Comparison of ENCODE assay signal across 13 mouse cellular contexts in the genomic region with DNA sequence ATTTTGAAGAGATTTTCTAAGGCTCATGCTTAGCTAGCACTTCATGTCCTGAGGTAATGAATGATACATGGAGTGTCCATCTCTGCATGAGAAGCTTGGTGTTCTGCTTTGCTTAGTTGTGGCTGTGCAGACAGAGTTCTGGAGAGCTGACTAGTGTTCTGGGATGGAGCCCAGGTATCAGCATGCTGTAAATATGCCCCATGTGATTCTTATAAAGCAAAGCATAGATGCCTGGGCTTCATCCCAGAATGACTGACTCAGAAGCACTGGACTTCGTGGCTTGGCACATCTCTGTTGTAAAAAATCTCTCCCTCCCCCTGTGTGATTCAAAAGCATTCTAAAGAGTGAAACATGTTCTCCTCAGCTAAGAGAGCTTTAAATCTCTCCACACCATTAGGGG. TPM values are rescaled to one million over a fixed set of nuclear protein-coding genes. Genes with fewer than 3 reads are reported as not detected.
DNase-seq lines count a peak whose midpoint lies in the region; ATAC-seq and TF ChIP-seq lines count a peak whose summit lies in the region.
"Had no signal": no experiment of that assay in that cellular context is flagged by ENCODE, and none has a peak within 500 bp of the region (broad histone marks: within the 10 kb centered on the region; RNA-seq: fewer than 3 reads in every experiment).

No protein-coding gene starts in this region.

- DNase-seq in hindbrain, postnatal 0 days (ENCODE audit: low spot score), result peak; percentile 14
- DNase-seq in cerebellum, adult 11 months, result peak; percentile 45
- DNase-seq in left cerebral cortex, postnatal 4 days, result peak; percentile 14
- DNase-seq in lung, adult 2 months, result no peak
- DNase-seq in kidney, postnatal 36 days, result no peak
- no peak for DNase-seq in liver, postnatal 0 days
- DNase-seq: thymus, adult 18-20 months had no signal

- TF ChIP-seq EP300 in liver, postnatal 0 days (IDR thresholded peaks at IDR 0.05; ENCODE audit: low read depth), result no peak

- WGBS in hindbrain, postnatal 0 days, result 32% methylated on average over 1 of the region's 1 CpGs
- WGBS in hindbrain, embryonic 13.5 days, result 70% methylated on average over 1 of the region's 1 CpGs
- 24% methylated on average over 1 of the region's 1 CpGs for WGBS in heart, embryonic 15.5 days
- WGBS in lung, adult 2 months, result 61% methylated on average over 1 of the region's 1 CpGs
- WGBS in liver, postnatal 0 days (ENCODE audit: insufficient replicate concordance), result 57% methylated on average over 1 of the region's 1 CpGs

- no peaks in the 10 kb centered on the region for H3K27me3 ChIP-seq in hindbrain, postnatal 0 days (ENCODE audit: insufficient read depth, low read length)
- H3K27me3 ChIP-seq in hindbrain, embryonic 13.5 days, result no peaks in the 10 kb centered on the region
- no peaks in the 10 kb centered on the region for H3K27me3 ChIP-seq in heart, embryonic 15.5 days
- no peaks in the 10 kb centered on the region for H3K27me3 ChIP-seq in liver, postnatal 0 days (ENCODE audit: insufficient read depth, low read length)
- H3K27me3 ChIP-seq: kidney, embryonic 15.5 days; liver, embryonic 12.5 days had no signal

- no peaks in the 10 kb centered on the region for H3K36me3 ChIP-seq in hindbrain, postnatal 0 days (ENCODE audit: insufficient read depth, low read length)
- no peaks in the 10 kb centered on the region for H3K36me3 ChIP-seq in hindbrain, embryonic 13.5 days
- H3K36me3 ChIP-seq in heart, embryonic 15.5 days, result no peaks in the 10 kb centered on the region
- H3K36me3 ChIP-seq in liver, postnatal 0 days (replicated peaks; ENCODE audit: insufficient read depth, low read length), result no peaks in the 10 kb centered on the region
- H3K36me3 ChIP-seq: kidney, embryonic 15.5 days; liver, embryonic 12.5 days had no signal

- no peaks in the 10 kb centered on the region for H3K9me3 ChIP-seq in hindbrain, postnatal 0 days (ENCODE audit: low read length)
- H3K9me3 ChIP-seq in hindbrain, embryonic 13.5 days, result no peaks in the 10 kb centered on the region
- no peaks in the 10 kb centered on the region for H3K9me3 ChIP-seq in heart, embryonic 15.5 days (replicated peaks)
- no peaks in the 10 kb centered on the region for H3K9me3 ChIP-seq in liver, postnatal 0 days (ENCODE audit: low read length)
- H3K9me3 ChIP-seq: kidney, embryonic 15.5 days; liver, embryonic 12.5 days had no signal

- no peaks in the 10 kb centered on the region for H3K4me1 ChIP-seq in hindbrain, postnatal 0 days (ENCODE audit: insufficient read depth, low read length)
- H3K4me1 ChIP-seq in hindbrain, embryonic 13.5 days (replicated peaks), result no peaks in the 10 kb centered on the region
- 0 out of 2 replicates have a peak, but pooled peaks cover 2% of the 10 kb centered on the region for H3K4me1 ChIP-seq in heart, embryonic 15.5 days (replicated peaks)
- H3K4me1 ChIP-seq in lung, adult 2 months (ENCODE audit: control insufficient read depth, insufficient read depth, low read length), result no peaks in the 10 kb centered on the region
- H3K4me1 ChIP-seq in liver, postnatal 0 days (ENCODE audit: insufficient read depth), result no peaks in the 10 kb centered on the region
- H3K4me1 ChIP-seq: kidney, embryonic 15.5 days; liver, embryonic 12.5 days had no signal

- intact Hi-C loops in left cerebral cortex, postnatal 4 days (cut with DNase I), result no loop called here

- no peak overlapping the region for H3K27ac ChIP-seq in hindbrain, postnatal 0 days
- no peak overlapping the region for H3K27ac ChIP-seq in hindbrain, embryonic 13.5 days
- H3K27ac ChIP-seq in heart, embryonic 15.5 days, result peak overlapping the region; percentile 63
- H3K27ac ChIP-seq in liver, postnatal 0 days (ENCODE audit: low read depth), result no peak overlapping the region
- H3K27ac ChIP-seq: kidney, embryonic 15.5 days; liver, embryonic 12.5 days had no signal

- H3K4me3 ChIP-seq in hindbrain, postnatal 0 days (ENCODE audit: low read length), result no peak overlapping the region
- no peak overlapping the region for H3K4me3 ChIP-seq in hindbrain, embryonic 13.5 days
- H3K4me3 ChIP-seq in heart, embryonic 15.5 days, result no peak overlapping the region
- H3K4me3 ChIP-seq in lung, adult 2 months (replicated peaks; ENCODE audit: extremely low read depth, low read depth, low read length), result no peak overlapping the region
- no peak overlapping the region for H3K4me3 ChIP-seq in liver, postnatal 0 days (ENCODE audit: low read depth, low read length)
- H3K4me3 ChIP-seq: kidney, embryonic 15.5 days; liver, embryonic 12.5 days had no signal

- no peak for TF ChIP-seq POLR2A in lung, adult 2 months (IDR thresholded peaks at IDR 0.05; ENCODE audit: borderline replicate concordance, extremely low read depth, low read depth, low read length)

- no peak for ATAC-seq in hindbrain, postnatal 0 days
- no peak for ATAC-seq in hindbrain, embryonic 13.5 days (ENCODE audit: low FRiP score)
- no peak; the same call in 1 of the 2 replicates for ATAC-seq in heart, embryonic 15.5 days (replicated peaks; ENCODE audit: insufficient number of reproducible peaks, insufficient read depth, low FRiP score, low read depth)
- no peak for ATAC-seq in liver, postnatal 0 days
- ATAC-seq: liver, embryonic 12.5 days had no signal

- TF ChIP-seq CTCF in hindbrain, postnatal 0 days (IDR thresholded peaks at IDR 0.05; ENCODE audit: low read depth), result no peak
- no peak for TF ChIP-seq CTCF in lung, adult 2 months (IDR thresholded peaks at IDR 0.05; ENCODE audit: insufficient read depth, low read length)
- TF ChIP-seq CTCF in liver, postnatal 0 days (IDR thresholded peaks at IDR 0.05; ENCODE audit: low read depth), result no peak

- H3K9ac ChIP-seq in hindbrain, postnatal 0 days (replicated peaks; ENCODE audit: low read length), result no peak overlapping the region
- H3K9ac ChIP-seq in hindbrain, embryonic 13.5 days, result no peak overlapping the region
- H3K9ac ChIP-seq in heart, embryonic 15.5 days, result no peak overlapping the region
- H3K9ac ChIP-seq in liver, postnatal 0 days (replicated peaks), result no peak overlapping the region
- H3K9ac ChIP-seq: kidney, embryonic 15.5 days; liver, embryonic 12.5 days had no signal

- no peak overlapping the region for H3K4me2 ChIP-seq in hindbrain, postnatal 0 days (ENCODE audit: low read depth, low read length)
- H3K4me2 ChIP-seq in hindbrain, embryonic 13.5 days, result no peak overlapping the region
- H3K4me2 ChIP-seq in heart, embryonic 15.5 days, result no peak overlapping the region
- no peak overlapping the region for H3K4me2 ChIP-seq in liver, postnatal 0 days (ENCODE audit: low read depth, low read length)
- H3K4me2 ChIP-seq: kidney, embryonic 15.5 days; liver, embryonic 12.5 days had no signal

RNA-seq across cellular contexts. Expression of a gene that starts 32.1 kb away (rescaled TPM):
- 25.5 and 30.9 TPM in 2 replicates for total RNA-seq in hindbrain, postnatal 0 days (2014; rRNA removed)
- polyA plus RNA-seq in hindbrain, postnatal 0 days (2015; fragmentation: Nextera tagmentation; extraction: Ambion mirVana), result 25.4 and 26.4 TPM in 2 replicates
- polyA plus RNA-seq in hindbrain, embryonic 13.5 days (2015; fragmentation: Nextera tagmentation; extraction: Ambion mirVana), result 10.2 and 11.6 TPM in 2 replicates
- 0.13 TPM in 1 of 2 replicates, not detected in the other for polyA plus RNA-seq in heart, embryonic 15.5 days (2015; fragmentation: Nextera tagmentation; extraction: Ambion mirVana)
- total RNA-seq in left cerebral cortex, postnatal 4 days (2021), result 10 to 100 TPM; 19.2 to 20.0 TPM
- not detected in 2 replicates for polyA plus RNA-seq in lung, adult 2 months (2012; rRNA removed)
- polyA plus RNA-seq in liver, postnatal 0 days (2015; fragmentation: Nextera tagmentation; extraction: Ambion mirVana), result not detected in 2 replicates
- total RNA-seq: adrenal gland, adult 18-20 months; neutrophil, adult 5-6 weeks had no signal

Comparison
In these comparisons a context has a peak if more than half of its experiments do, and no peak if none do; other contexts are left out.
1. DNase-seq: peak in hindbrain, postnatal 0 days (single experiment), cerebellum, adult 11 months (single experiment) and left cerebral cortex, postnatal 4 days (single experiment); none in lung, adult 2 months (single experiment), kidney, postnatal 36 days (0 of 2) and liver, postnatal 0 days (single experiment).